Mouse (Mus musculus) hindbrain, embryonic 14.5 days (tissue): ENCODE data around the gene Nynrin. TPM values are rescaled to one million over a fixed set of nuclear protein-coding genes. Genes with fewer than 3 reads are reported as not detected.
A peak's percentile ranks its signal among the peaks of the same experiment; 100 is the strongest.

Experiments
- ATAC-seq: fragments of 200-750 bp; cut with Nextera tagmentation; 2 replicates; pipeline ENCODE4 v1.8.0; 2017; ENCODE audit warnings: moderate number of reproducible peaks, mild to moderate bottlenecking, moderate TSS enrichment, moderate library complexity; ENCODE audit not compliant: low FRiP score
- DNase-seq: peaks from one replicate; pipeline ENCODE4 v3.0.0-alpha.2; 2015; ENCODE audit warnings: low spot score
- H3K27ac ChIP-seq: fragments of 300-500 bp; sonication (generic); 2 replicates; pipeline ENCODE4 v1.5.1; 2014; ENCODE audit warnings: mild to moderate bottlenecking, moderate library complexity
- H3K27me3 ChIP-seq: fragments of 300-500 bp; sonication (generic); 2 replicates; pipeline ENCODE4 v1.6.1; 2014; ENCODE audit warnings: mild to moderate bottlenecking, low read length, mixed read lengths; ENCODE audit not compliant: control insufficient read depth, insufficient read depth
- H3K36me3 ChIP-seq: fragments of 300-500 bp; sonication (generic); replicated peaks from 2 replicates; pipeline ENCODE4 v1.6.1; 2014; ENCODE audit not compliant: control insufficient read depth, insufficient read depth
- H3K4me1 ChIP-seq: fragments of 300-500 bp; sonication (generic); replicated peaks from 2 replicates; pipeline ENCODE4 v1.6.1; 2014; ENCODE audit warnings: antibody characterized with exemption, low read length, mixed read lengths; ENCODE audit not compliant: control insufficient read depth, insufficient read depth
- H3K4me2 ChIP-seq: fragments of 300-500 bp; sonication (generic); replicated peaks from 2 replicates; pipeline ENCODE4 v1.6.1; 2014; ENCODE audit warnings: mild to moderate bottlenecking, moderate library complexity
- H3K4me3 ChIP-seq: fragments of 300-500 bp; sonication (generic); replicated peaks from 2 replicates; pipeline ENCODE4 v1.5.1; 2014; ENCODE audit warnings: mild to moderate bottlenecking, low read length
- H3K9ac ChIP-seq: fragments of 300-500 bp; sonication (generic); 2 replicates; pipeline ENCODE4 v1.6.1; 2014
- H3K9me3 ChIP-seq: fragments of 300-500 bp; sonication (generic); 2 replicates; pipeline ENCODE4 v1.6.1; 2016; ENCODE audit warnings: low read length; ENCODE audit not compliant: control insufficient read depth
- WGBS: fragments of 180-500 bp; shearing (Covaris S2); extraction: QIAGEN DNeasy Blood & Tissue Kit; methylation state at CpG from one replicate; pipeline ENCODE4 v1.1.7; 2014; 5-methylcytosine and 5-hydroxymethylcytosine counted together
- polyA plus RNA-seq: library from polyadenylated mRNA; unstranded; fragments of >200 nt; fragmentation: Nextera tagmentation; extraction: Ambion mirVana; gene quantifications from 2 replicates; pipeline ENCODE4 v1.2.1, GENCODE M21; 2014

Nynrin gene
- polyA plus RNA-seq, 1 experiment from 2014 or later: 10.8 TPM

DNA sequence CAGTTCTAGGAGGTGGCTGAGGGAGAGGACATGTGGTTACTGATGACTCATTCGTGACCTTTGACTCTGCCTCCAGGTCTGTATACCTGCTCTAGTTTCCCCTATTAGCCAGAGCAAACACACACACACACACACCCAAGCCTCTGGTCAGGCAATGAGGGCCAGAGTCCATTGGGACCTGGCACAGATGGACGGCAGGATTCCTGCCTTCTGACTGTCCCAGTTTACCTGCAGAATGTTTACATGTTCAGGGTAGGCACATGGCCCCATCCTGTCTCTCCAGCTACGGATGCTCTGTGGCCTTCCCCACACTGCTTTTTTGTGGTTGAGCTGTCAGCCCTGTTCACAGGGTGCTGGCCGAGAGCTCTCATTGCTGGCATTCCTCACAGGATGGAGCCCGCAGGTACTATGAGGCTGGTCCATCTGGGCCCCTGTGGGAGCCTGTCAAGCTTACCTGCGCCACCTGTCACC lies 28.4 kb downstream of the Nynrin start:
- H3K4me3 ChIP-seq: no peak overlapping the region

DNA sequence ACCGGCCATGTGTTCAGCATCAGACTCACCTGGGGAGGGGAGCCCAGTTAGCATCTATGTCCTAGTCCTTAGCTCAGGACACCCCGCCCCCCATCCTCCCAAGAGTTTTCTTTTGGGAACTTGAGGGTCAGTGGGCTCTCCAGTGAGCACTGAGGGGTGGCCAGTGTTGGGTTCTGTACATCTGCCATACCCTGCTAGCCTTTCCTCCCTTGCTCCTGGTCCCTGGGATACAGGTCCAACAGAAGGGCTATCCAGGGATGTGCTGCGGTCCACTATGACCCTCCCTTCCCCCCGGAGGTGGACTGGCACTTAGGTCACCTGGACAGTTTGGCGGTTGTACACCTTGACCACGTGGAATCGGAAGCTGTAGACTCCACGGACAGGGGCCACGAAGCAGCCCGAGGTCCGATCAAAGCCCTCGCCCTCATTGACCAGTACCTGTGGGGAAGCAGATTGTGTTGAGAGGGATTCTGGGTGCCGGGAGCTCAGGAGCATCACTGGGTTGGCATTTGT lies 29.4 kb downstream of the Nynrin start:
- no peak overlapping the region for H3K9ac ChIP-seq
- H3K27me3 ChIP-seq: no peaks in the 10 kb centered on the region
- no peak overlapping the region for H3K27ac ChIP-seq
- 94% methylated on average over 13 of the region's 13 CpGs for WGBS
- ATAC-seq (no peak), DNase-seq (no peak)
- no peak overlapping the region for H3K4me3 ChIP-seq
- no peaks in the 10 kb centered on the region for H3K9me3 ChIP-seq
- peaks cover 13% of the 10 kb centered on the region for H3K36me3 ChIP-seq
- peaks cover 10% of the 10 kb centered on the region for H3K4me1 ChIP-seq
- H3K4me2 ChIP-seq: no peak overlapping the region

More for the DNA sequence above, 28.4 kb downstream of the Nynrin start:
- DNase-seq (no peak), ATAC-seq (no peak)
- Histone ChIP-seq H3K9ac (no peak overlapping the region), H3K4me2 (no peak overlapping the region), H3K4me1 (peaks cover 10% of the 10 kb centered on the region), H3K27ac (no peak overlapping the region), H3K36me3 (peaks cover 3% of the 10 kb centered on the region), H3K27me3 (no peaks in the 10 kb centered on the region), H3K9me3 (no peaks in the 10 kb centered on the region)
- 74% methylated on average over 6 of the region's 6 CpGs for WGBS

DNA sequence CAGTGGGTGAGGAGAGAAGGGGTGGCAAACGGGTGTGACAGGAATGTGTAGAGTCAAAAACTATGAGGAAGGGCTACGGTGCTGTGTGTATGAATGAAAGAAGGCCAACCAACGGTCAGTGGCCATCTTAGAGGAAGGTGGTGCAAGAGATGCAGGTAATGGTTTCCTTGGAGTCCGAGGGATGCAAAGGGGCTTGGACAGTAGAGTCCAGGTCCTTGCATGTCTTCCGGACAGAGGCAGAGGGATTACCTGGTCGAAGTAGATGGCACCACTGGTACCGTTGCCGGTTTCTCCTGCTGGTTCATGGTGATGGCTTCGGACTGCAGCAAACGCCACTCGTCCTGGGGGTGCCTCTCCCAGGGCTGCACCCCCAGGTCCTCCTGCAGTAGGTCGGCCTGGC lies 29.9 kb downstream of the Nynrin start:
- H3K36me3 ChIP-seq: peaks cover 18% of the 10 kb centered on the region
- H3K4me3 ChIP-seq: no peak overlapping the region
- H3K27me3 ChIP-seq: no peaks in the 10 kb centered on the region
- no peaks in the 10 kb centered on the region for H3K9me3 ChIP-seq
- peaks cover 10% of the 10 kb centered on the region for H3K4me1 ChIP-seq
- DNase-seq (no peak), ATAC-seq (no peak)
- 89% methylated on average over 12 of the region's 12 CpGs for WGBS
- H3K9ac ChIP-seq: no peak overlapping the region
- no peak overlapping the region for H3K27ac ChIP-seq
- no peak overlapping the region for H3K4me2 ChIP-seq

DNA sequence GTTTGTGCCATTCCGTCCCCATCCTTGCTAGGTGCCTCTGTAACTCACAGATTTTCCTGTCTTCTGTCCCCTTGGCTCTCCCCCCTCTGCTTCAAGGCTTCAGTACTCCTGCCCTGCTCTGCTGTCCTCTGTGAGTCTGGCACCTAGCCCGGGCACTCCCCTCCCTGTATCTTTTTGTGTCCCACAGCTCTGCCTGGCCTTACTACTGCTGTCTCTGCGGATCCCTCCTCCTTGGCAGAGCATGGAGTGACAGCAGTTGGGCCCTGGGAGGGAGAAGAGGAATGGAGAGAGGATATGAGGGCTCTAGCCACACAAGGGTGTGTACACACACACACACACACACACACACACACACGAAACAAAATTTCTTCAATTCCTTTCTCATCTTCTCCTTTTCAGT lies 30.4 kb downstream of the Nynrin start, which contains the start of gene Cbln3:
Gene Cbln3, minus strand, starts transcription at position 227 of the 400 bp plus-strand sequence.
- H3K4me2 ChIP-seq: peak within 1 kb of the TSS; percentile 71
- H3K4me3 ChIP-seq: peak within 1 kb of the TSS; percentile 72
- peaks cover 10% of the 10 kb centered on the region for H3K4me1 ChIP-seq
- H3K9me3 ChIP-seq: no peaks in the 10 kb centered on the region
- peak within 1 kb of the TSS; percentile 75 for H3K9ac ChIP-seq
- H3K27ac ChIP-seq: peak within 1 kb of the TSS; percentile 71
- ATAC-seq: peak; percentile 18; the same call in 1 of the 2 replicates
- H3K27me3 ChIP-seq: no peaks in the 10 kb centered on the region
- peaks cover 22% of the 10 kb centered on the region for H3K36me3 ChIP-seq
- 36% methylated on average over 4 of the region's 4 CpGs for WGBS
- DNase-seq: peak; percentile 42

DNA sequence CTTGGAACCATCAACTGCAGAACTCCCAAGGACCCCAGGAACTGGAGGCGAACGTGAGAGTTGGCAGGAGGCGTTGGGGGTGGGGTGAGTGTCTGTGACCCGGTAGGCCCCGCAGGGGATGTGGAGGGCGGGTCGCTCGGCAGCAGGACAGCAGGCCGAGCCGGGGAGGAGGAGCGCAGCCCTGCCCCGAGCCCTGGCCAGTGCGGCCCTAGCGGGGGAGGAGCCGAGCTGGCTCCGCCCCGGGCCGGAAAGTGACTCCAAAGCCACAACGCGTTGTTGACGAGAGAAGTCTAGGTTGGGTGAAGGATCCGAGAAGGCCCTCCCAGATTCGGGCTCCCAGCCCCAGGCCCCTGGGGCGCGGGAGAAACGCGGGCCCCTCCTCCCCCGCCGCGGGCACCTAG lies 30.9 kb downstream of the Nynrin start, which contains the start of gene Khnyn:
Gene Khnyn, plus strand, starts transcription at position 235 of the 401 bp plus-strand sequence.
- Histone ChIP-seq H3K27ac (peak within 1 kb of the TSS; percentile 71), H3K4me3 (peak within 1 kb of the TSS; percentile 72), H3K36me3 (peaks cover 27% of the 10 kb centered on the region), H3K27me3 (no peaks in the 10 kb centered on the region), H3K9me3 (no peaks in the 10 kb centered on the region), H3K9ac (peak within 1 kb of the TSS; percentile 75), H3K4me1 (peaks cover 10% of the 10 kb centered on the region), H3K4me2 (peak within 1 kb of the TSS; percentile 71)
- DNase-seq (peak; percentile 79), ATAC-seq (peak; percentile 91)
- under 1% methylated on average over 27 of the region's 30 CpGs for WGBS

- peak overlapping the region; percentile 71 for H3K27ac ChIP-seq
- no peaks in the 10 kb centered on the region for H3K27me3 ChIP-seq
- peak overlapping the region; percentile 72 for H3K4me3 ChIP-seq
- peak overlapping the region; percentile 75 for H3K9ac ChIP-seq
- WGBS: 1% methylated on average over 18 of the region's 30 CpGs
- peaks cover 33% of the 10 kb centered on the region for H3K36me3 ChIP-seq
- no peaks in the 10 kb centered on the region for H3K9me3 ChIP-seq
- DNase-seq (no peak), ATAC-seq (peak; percentile 72)
- H3K4me2 ChIP-seq: peak overlapping the region; percentile 71
- H3K4me1 ChIP-seq: peaks cover 10% of the 10 kb centered on the region
These were observed 31.4 kb downstream of the Nynrin start for GRCm38 (mm10) chr14:55885114-55885790.

GRCm38 (mm10) chr14:55885791-55886271 lies 32.0 kb downstream of the Nynrin start:
- 10% methylated on average over 16 of the region's 16 CpGs for WGBS
- H3K36me3 ChIP-seq: peaks cover 37% of the 10 kb centered on the region
- no peak overlapping the region for H3K27ac ChIP-seq
- peak overlapping the region; percentile 72 for H3K4me3 ChIP-seq
- no peaks in the 10 kb centered on the region for H3K27me3 ChIP-seq
- DNase-seq (no peak), ATAC-seq (no peak)
- peak overlapping the region; percentile 75 for H3K9ac ChIP-seq
- peak overlapping the region; percentile 71 for H3K4me2 ChIP-seq
- no peaks in the 10 kb centered on the region for H3K9me3 ChIP-seq
- peaks cover 10% of the 10 kb centered on the region for H3K4me1 ChIP-seq

DNA sequence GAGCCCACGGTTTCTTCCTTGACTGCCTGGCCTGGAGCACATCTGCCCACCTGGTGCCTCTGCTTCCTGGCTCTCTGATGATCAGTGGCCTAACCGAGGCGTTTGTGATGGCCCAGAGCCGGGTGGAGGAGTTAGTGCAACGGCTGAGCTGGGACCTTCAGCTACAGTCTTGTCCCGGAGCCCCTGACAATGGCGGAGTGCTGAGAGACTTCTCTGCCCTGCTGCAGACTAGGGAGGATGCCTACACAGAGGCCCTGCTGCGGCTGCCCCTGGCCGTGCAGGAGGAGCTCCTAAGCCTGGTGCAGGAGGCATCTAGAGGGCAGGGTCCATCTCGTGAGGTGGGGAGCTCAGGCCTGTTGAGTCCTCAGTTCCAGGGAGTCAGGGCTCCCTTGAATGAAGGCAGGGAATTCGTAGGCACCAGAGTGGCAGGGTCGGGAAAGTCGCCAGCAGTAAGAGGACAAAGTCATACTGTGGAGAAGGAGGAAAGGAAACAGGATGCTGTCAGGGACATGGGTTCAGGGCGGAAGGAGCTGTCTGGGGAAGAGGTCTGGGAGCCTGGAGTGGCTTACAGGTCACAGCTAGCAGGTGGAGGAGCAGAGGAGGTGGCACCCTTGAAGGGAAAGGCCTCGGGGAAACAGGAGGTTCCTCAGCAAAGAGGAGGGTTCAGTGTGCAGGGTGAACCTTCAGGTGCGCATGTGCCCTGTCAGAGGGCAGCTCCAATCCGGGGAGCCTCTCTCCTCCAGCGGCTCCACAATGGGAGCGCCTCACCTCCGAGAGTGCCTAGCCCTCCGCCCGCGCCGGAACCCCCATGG lies 33.0 kb downstream of the Nynrin start:
- Histone ChIP-seq H3K36me3 (peaks cover 43% of the 10 kb centered on the region), H3K27ac (no peak overlapping the region), H3K27me3 (no peaks in the 10 kb centered on the region), H3K9me3 (no peaks in the 10 kb centered on the region), H3K4me3 (no peak overlapping the region), H3K9ac (no peak overlapping the region), H3K4me2 (no peak overlapping the region), H3K4me1 (peaks cover 10% of the 10 kb centered on the region)
- ATAC-seq (no peak), DNase-seq (no peak)
- WGBS: 84% methylated on average over 24 of the region's 24 CpGs

GRCm38 (mm10) chr14:55897671-55898070 lies 43.9 kb downstream of the Nynrin start:
- Histone ChIP-seq H3K4me3 (no peak overlapping the region), H3K4me1 (peaks cover 13% of the 10 kb centered on the region), H3K9ac (no peak overlapping the region), H3K36me3 (peaks cover 53% of the 10 kb centered on the region), H3K4me2 (no peak overlapping the region), H3K9me3 (no peaks in the 10 kb centered on the region), H3K27me3 (no peaks in the 10 kb centered on the region), H3K27ac (no peak overlapping the region)
- DNase-seq (no peak), ATAC-seq (no peak)
- WGBS: 94% methylated on average over 12 of the region's 12 CpGs
